ENCODE assay signal across 19 mouse cellular contexts in genomic region chr14:12203081-12203480, GRCm38 (mm10).
A peak's percentile ranks its signal among the peaks of the same experiment; 100 is the strongest.
DNase-seq lines count a peak whose midpoint lies in the region; ATAC-seq and TF ChIP-seq lines count a peak whose summit lies in the region.
"Had no signal": no experiment of that assay in that cellular context is flagged by ENCODE, and none has a peak within 500 bp of the region (broad histone marks: within the 10 kb centered on the region; RNA-seq: fewer than 3 reads in every experiment).

No protein-coding gene starts in this region.

- H3K4me2 ChIP-seq in embryonic facial prominence, embryonic 14.5 days (ENCODE audit: low read depth, low read length), result no peak overlapping the region
- H3K4me2 ChIP-seq in neural tube, embryonic 11.5 days (ENCODE audit: low read depth), result no peak overlapping the region
- no peak overlapping the region for H3K4me2 ChIP-seq in neural tube, embryonic 15.5 days
- H3K4me2 ChIP-seq: heart, embryonic 11.5 days; liver, embryonic 12.5 days had no signal

- TF ChIP-seq POLR2A in kidney, adult 2 months (IDR thresholded peaks at IDR 0.05; ENCODE audit: low read depth, low read length), result no peak

- ATAC-seq in embryonic facial prominence, embryonic 14.5 days (ENCODE audit: low read depth), result 0 out of 2 replicates have a peak, but pooled peaks have one; percentile 55
- 0 out of 2 replicates have a peak, but pooled peaks have one; percentile 42 for ATAC-seq in neural tube, embryonic 11.5 days (ENCODE audit: insufficient read depth, low FRiP score, low TSS enrichment)
- ATAC-seq in neural tube, embryonic 15.5 days (ENCODE audit: low FRiP score), result no peak
- ATAC-seq: liver, embryonic 12.5 days had no signal

- WGBS in embryonic facial prominence, embryonic 14.5 days, result 88% methylated on average over 7 of the region's 7 CpGs
- WGBS in embryonic facial prominence, embryonic 10.5 days, result 84% methylated on average over 7 of the region's 7 CpGs
- 73% methylated on average over 7 of the region's 7 CpGs for WGBS in kidney, adult 2 months
- WGBS in neural tube, embryonic 11.5 days, result 83% methylated on average over 7 of the region's 7 CpGs
- WGBS in neural tube, embryonic 15.5 days, result 46% methylated on average over 7 of the region's 7 CpGs

- no peak overlapping the region for H3K4me3 ChIP-seq in embryonic facial prominence, embryonic 14.5 days (ENCODE audit: low read depth, low read length)
- H3K4me3 ChIP-seq in embryonic facial prominence, embryonic 10.5 days, result no peak overlapping the region
- no peak overlapping the region for H3K4me3 ChIP-seq in kidney, adult 2 months (ENCODE audit: insufficient read depth, low read depth, low read length)
- H3K4me3 ChIP-seq in neural tube, embryonic 11.5 days (ENCODE audit: low read depth, low read length), result no peak overlapping the region
- H3K4me3 ChIP-seq in neural tube, embryonic 15.5 days (replicated peaks), result no peak overlapping the region
- H3K4me3 ChIP-seq: forebrain, embryonic 10.5 days; gastrocnemius, adult 2 months; liver, embryonic 12.5 days had no signal

- H3K9me3 ChIP-seq in embryonic facial prominence, embryonic 14.5 days (ENCODE audit: control insufficient read depth, low read length), result no peaks in the 10 kb centered on the region
- H3K9me3 ChIP-seq in embryonic facial prominence, embryonic 10.5 days, result no peaks in the 10 kb centered on the region
- no peaks in the 10 kb centered on the region for H3K9me3 ChIP-seq in neural tube, embryonic 11.5 days (ENCODE audit: control insufficient read depth, low read length)
- H3K9me3 ChIP-seq in neural tube, embryonic 15.5 days (replicated peaks), result no peaks in the 10 kb centered on the region
- H3K9me3 ChIP-seq: forebrain, embryonic 10.5 days; liver, embryonic 12.5 days had no signal

- H3K9ac ChIP-seq in embryonic facial prominence, embryonic 14.5 days (ENCODE audit: low read depth, low read length), result no peak overlapping the region
- no peak overlapping the region for H3K9ac ChIP-seq in neural tube, embryonic 11.5 days (ENCODE audit: low read length)
- H3K9ac ChIP-seq in neural tube, embryonic 15.5 days (replicated peaks), result no peak overlapping the region
- H3K9ac ChIP-seq: liver, embryonic 12.5 days had no signal

- no peaks in the 10 kb centered on the region for H3K36me3 ChIP-seq in embryonic facial prominence, embryonic 14.5 days (ENCODE audit: control insufficient read depth, insufficient read depth, low read length)
- H3K36me3 ChIP-seq in embryonic facial prominence, embryonic 10.5 days (replicated peaks), result peaks cover 2% of the 10 kb centered on the region; the same call in 1 of the 2 replicates
- no peaks in the 10 kb centered on the region for H3K36me3 ChIP-seq in kidney, adult 2 months (ENCODE audit: control insufficient read depth, insufficient read depth, low read length)
- H3K36me3 ChIP-seq in neural tube, embryonic 11.5 days (ENCODE audit: control insufficient read depth, insufficient read depth, low read length), result no peaks in the 10 kb centered on the region
- no peaks in the 10 kb centered on the region for H3K36me3 ChIP-seq in neural tube, embryonic 15.5 days
- H3K36me3 ChIP-seq: liver, embryonic 12.5 days had no signal

- no peak for DNase-seq in embryonic facial prominence, embryonic 14.5 days (ENCODE audit: low spot score)
- no peak for DNase-seq in embryonic facial prominence, embryonic 10.5 days (ENCODE audit: low spot score)
- DNase-seq in kidney, adult 2 months, result peak; percentile 28
- no peak for DNase-seq in kidney, postnatal 25 days
- DNase-seq in neural tube, embryonic 11.5 days (ENCODE audit: low spot score), result peak; percentile 36
- DNase-seq in retina, embryonic 14.5 days (ENCODE audit: low spot score), result peak; percentile 35
- DNase-seq in thymus, postnatal 4 days, result no peak
- DNase-seq: B cell, adult 2 months; cerebellum, adult 11-12 months; cerebellum, postnatal 14 days; gastrocnemius, adult 2 months; heart, postnatal 14 days; lung, adult 2 months; lung, postnatal 36 days; thymus, postnatal 14 days had no signal

- no peaks in the 10 kb centered on the region for H3K4me1 ChIP-seq in embryonic facial prominence, embryonic 14.5 days (ENCODE audit: control insufficient read depth, insufficient read depth, low read length)
- H3K4me1 ChIP-seq in embryonic facial prominence, embryonic 10.5 days, result no peaks in the 10 kb centered on the region
- H3K4me1 ChIP-seq in kidney, adult 2 months (ENCODE audit: control insufficient read depth, insufficient read depth, low read length), result peaks cover 18% of the 10 kb centered on the region; the same call in 1 of the 2 replicates
- no peaks in the 10 kb centered on the region for H3K4me1 ChIP-seq in neural tube, embryonic 11.5 days (ENCODE audit: control insufficient read depth, insufficient read depth, low read length)
- peaks cover 15% of the 10 kb centered on the region for H3K4me1 ChIP-seq in neural tube, embryonic 15.5 days
- H3K4me1 ChIP-seq: liver, embryonic 12.5 days had no signal

- H3K27ac ChIP-seq in embryonic facial prominence, embryonic 14.5 days (replicated peaks; ENCODE audit: low read depth, low read length), result no peak overlapping the region
- H3K27ac ChIP-seq in embryonic facial prominence, embryonic 10.5 days (replicated peaks), result no peak overlapping the region
- H3K27ac ChIP-seq in kidney, adult 2 months (ENCODE audit: insufficient read depth, low read depth, low read length), result peak overlapping the region; percentile 5; the same call in 1 of the 2 replicates
- H3K27ac ChIP-seq in neural tube, embryonic 11.5 days (ENCODE audit: low read depth, low read length), result no peak overlapping the region
- H3K27ac ChIP-seq in neural tube, embryonic 15.5 days (replicated peaks), result no peak overlapping the region
- H3K27ac ChIP-seq: forebrain, embryonic 10.5 days; gastrocnemius, adult 2 months; liver, embryonic 12.5 days had no signal

- H3K27me3 ChIP-seq in embryonic facial prominence, embryonic 14.5 days (replicated peaks; ENCODE audit: control insufficient read depth, insufficient read depth, low read length), result no peaks in the 10 kb centered on the region
- no peaks in the 10 kb centered on the region for H3K27me3 ChIP-seq in embryonic facial prominence, embryonic 10.5 days (replicated peaks; ENCODE audit: low read depth, poor library complexity, severe bottlenecking)
- H3K27me3 ChIP-seq in kidney, adult 2 months (replicated peaks; ENCODE audit: control insufficient read depth, insufficient read depth, low read length), result no peaks in the 10 kb centered on the region
- no peaks in the 10 kb centered on the region for H3K27me3 ChIP-seq in neural tube, embryonic 11.5 days (ENCODE audit: control insufficient read depth, insufficient read depth, low read length)
- no peaks in the 10 kb centered on the region for H3K27me3 ChIP-seq in neural tube, embryonic 15.5 days (replicated peaks)
- H3K27me3 ChIP-seq: liver, embryonic 12.5 days had no signal

- no peak for TF ChIP-seq CTCF in kidney, adult 2 months (conservative IDR thresholded peaks at IDR 0.05; ENCODE audit: insufficient read depth, insufficient read length, low read depth, low read length)

Comparison
In these comparisons a context has a peak if more than half of its experiments do, and no peak if none do; other contexts are left out.
1. DNase-seq: peak in kidney, adult 2 months (single experiment), neural tube, embryonic 11.5 days (single experiment) and retina, embryonic 14.5 days (single experiment); none in embryonic facial prominence, embryonic 14.5 days (single experiment), embryonic facial prominence, embryonic 10.5 days (single experiment), kidney, postnatal 25 days (0 of 2) and thymus, postnatal 4 days (single experiment).